Mouse (Mus musculus) liver, embryonic 14.5 days (tissue): Measurements from ENCODE around the gene Terf2. TPM values are rescaled to one million over a fixed set of nuclear protein-coding genes. Genes with fewer than 3 reads are reported as not detected.

Experiments
- ATAC-seq: fragments of 200-750 bp; cut with Nextera tagmentation; 2 replicates; pipeline ENCODE4 v1.8.0; 2017; ENCODE audit warnings: moderate number of reproducible peaks, mild to moderate bottlenecking, moderate library complexity; ENCODE audit not compliant: insufficient read depth
- DNase-seq, 3 experiments: peaks; one replicate each; pipeline ENCODE4 v3.0.0-alpha.2; 2012 to 2013; ENCODE audit warnings: low read depth in 3 of 3, low spot score in 3 of 3
- H3K27ac ChIP-seq: fragments of 300-500 bp; sonication (generic); 2 replicates; pipeline ENCODE4 v1.5.1; 2014; ENCODE audit warnings: moderate library complexity, mild to moderate bottlenecking, control low read depth, inconsistent platforms
- H3K27me3 ChIP-seq: fragments of 300-500 bp; sonication (generic); 2 replicates; pipeline ENCODE4 v1.6.1; 2014; ENCODE audit warnings: mild to moderate bottlenecking, low read length, moderate library complexity; ENCODE audit not compliant: control insufficient read depth, insufficient read depth
- H3K36me3 ChIP-seq: fragments of 300-500 bp; sonication (generic); replicated peaks from 2 replicates; pipeline ENCODE4 v1.6.1; 2014; ENCODE audit warnings: low read depth; ENCODE audit not compliant: control insufficient read depth, insufficient read depth
- H3K4me1 ChIP-seq, 2 experiments: fragments of 200-500 bp in 1 of 2; fragments of 300-500 bp in 1 of 2; sonication (generic) in 1 of 2; replicated peaks; 2 replicates each; pipeline ENCODE4 v1.6.1; 2012 to 2014; ENCODE audit warnings: antibody characterized with exemption in 1 of 2, inconsistent platforms in 1 of 2, low read length in 1 of 2; ENCODE audit not compliant: control insufficient read depth in 2 of 2, insufficient read depth in 2 of 2
- H3K4me2 ChIP-seq: fragments of 300-500 bp; sonication (generic); 2 replicates; pipeline ENCODE4 v1.6.1; 2014; ENCODE audit warnings: low read depth, mild to moderate bottlenecking, control low read depth, moderate library complexity
- H3K4me3 ChIP-seq, 2 experiments: fragments of 200-500 bp in 1 of 2; fragments of 300-500 bp in 1 of 2; sonication (generic) in 1 of 2; 2 replicates each; pipeline ENCODE4 v1.5.1; 2012 to 2014; ENCODE audit warnings: low read depth in 2 of 2, low read length in 2 of 2, mild to moderate bottlenecking in 2 of 2, control low read depth in 1 of 2, inconsistent platforms in 1 of 2, moderate library complexity in 1 of 2; ENCODE audit not compliant: insufficient read depth in 1 of 2
- H3K9ac ChIP-seq: fragments of 300-500 bp; sonication (generic); replicated peaks from 2 replicates; pipeline ENCODE4 v1.6.1; 2014; ENCODE audit warnings: mild to moderate bottlenecking, control low read depth, moderate library complexity
- H3K9me3 ChIP-seq: fragments of 300-500 bp; sonication (generic); 2 replicates; pipeline ENCODE4 v1.6.1; 2016; ENCODE audit warnings: low read length, mixed read lengths; ENCODE audit not compliant: control insufficient read depth
- CTCF ChIP-seq: IDR thresholded peaks from 2 replicates; pipeline ENCODE4 v1.5.1; 2016; ENCODE audit warnings: antibody characterized with exemption, low read depth, control low read depth
- EP300 ChIP-seq: IDR thresholded peaks from 2 replicates; pipeline ENCODE4 v1.6.1; 2016; ENCODE audit warnings: antibody characterized with exemption, low read depth
- WGBS: fragments of 180-500 bp; shearing (Covaris S2); extraction: QIAGEN DNeasy Blood & Tissue Kit; methylation state at CpG from one replicate; pipeline ENCODE4 v1.1.7; 2014; ENCODE audit not compliant: insufficient replicate concordance; 5-methylcytosine and 5-hydroxymethylcytosine counted together
- polyA plus RNA-seq, 2 experiments: library from polyadenylated mRNA; depleted of rRNA in 1 of 2; stranded (reverse) in 1 of 2; unstranded in 1 of 2; fragments of >200 nt; fragmentation: Nextera tagmentation in 1 of 2; extraction: Ambion mirVana in 1 of 2; gene quantifications; 2 replicates each; pipeline versions ENCODE4 v1.2.1 to v1.2.3; 2012 to 2014

Terf2 gene
- polyA plus RNA-seq, 2 experiments, result 5.3 to 9.3 TPM

DNA sequence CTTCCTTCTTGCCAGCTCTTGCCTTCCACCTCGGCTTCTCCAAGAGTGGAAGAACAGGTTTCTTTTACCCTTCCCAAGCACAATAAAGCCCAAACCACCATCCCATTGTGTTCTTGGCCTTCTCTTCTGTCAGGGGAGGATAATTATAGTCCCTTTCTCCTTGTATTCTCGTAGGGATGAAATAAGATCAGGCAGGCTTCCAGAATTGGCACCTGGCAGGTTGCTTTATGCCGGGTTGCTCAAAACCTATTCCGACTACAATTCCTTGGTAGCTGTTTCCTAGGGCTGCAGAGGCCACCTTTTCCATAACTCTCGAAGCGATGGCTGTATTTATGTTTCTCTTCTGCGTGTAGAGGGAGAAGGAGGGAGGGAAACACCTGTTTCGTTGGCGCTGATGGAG is 23.1 kb upstream of the Terf2 start:
- TF ChIP-seq EP300 (no peak), CTCF (no peak)
- Histone ChIP-seq H3K9me3 (no peaks in the 10 kb centered on the region), H3K4me3 (no peak overlapping the region), H3K9ac (no peak overlapping the region), H3K4me1 (peaks cover 0 to 6% of the 10 kb centered on the region in 2 experiments; a peak in 3 of 4 replicates), H3K27ac (no peak overlapping the region), H3K36me3 (no peaks in the 10 kb centered on the region), H3K4me2 (no peak overlapping the region), H3K27me3 (no peaks in the 10 kb centered on the region)
- 71% methylated on average over 9 of the region's 9 CpGs for WGBS
- ATAC-seq (no peak), DNase-seq (no peak)

DNA sequence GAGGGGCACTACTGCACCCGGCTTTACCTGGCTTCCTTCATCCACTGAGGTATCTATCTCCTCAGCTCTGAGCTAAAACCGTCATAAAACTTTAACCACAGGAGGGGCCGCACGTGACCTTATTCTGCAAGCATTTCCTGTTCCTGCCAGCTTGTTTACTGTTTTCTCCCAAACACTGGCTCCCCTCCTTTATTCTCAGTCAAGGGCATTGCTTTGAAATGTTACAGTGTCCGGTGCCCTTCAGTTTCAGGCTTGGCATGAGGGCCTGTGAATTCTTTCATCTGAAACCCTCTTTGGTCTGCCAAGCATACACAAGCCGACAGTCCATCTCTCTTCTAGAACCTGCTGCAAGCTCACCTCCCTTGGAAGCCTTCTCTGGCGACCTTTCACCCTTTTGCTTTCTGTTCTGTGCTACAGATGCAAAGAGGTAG is 22.5 kb upstream of the Terf2 start:
- Histone ChIP-seq H3K27me3 (no peaks in the 10 kb centered on the region), H3K4me3 (no peak overlapping the region), H3K4me2 (no peak overlapping the region), H3K36me3 (no peaks in the 10 kb centered on the region), H3K9me3 (no peaks in the 10 kb centered on the region), H3K4me1 (peaks cover 0 to 8% of the 10 kb centered on the region in 2 experiments; a peak in 3 of 4 replicates), H3K27ac (no peak overlapping the region), H3K9ac (no peak overlapping the region)
- TF ChIP-seq CTCF (no peak), EP300 (no peak)
- DNase-seq (no peak), ATAC-seq (no peak)
- WGBS, result 33% methylated on average over 7 of the region's 7 CpGs

DNA sequence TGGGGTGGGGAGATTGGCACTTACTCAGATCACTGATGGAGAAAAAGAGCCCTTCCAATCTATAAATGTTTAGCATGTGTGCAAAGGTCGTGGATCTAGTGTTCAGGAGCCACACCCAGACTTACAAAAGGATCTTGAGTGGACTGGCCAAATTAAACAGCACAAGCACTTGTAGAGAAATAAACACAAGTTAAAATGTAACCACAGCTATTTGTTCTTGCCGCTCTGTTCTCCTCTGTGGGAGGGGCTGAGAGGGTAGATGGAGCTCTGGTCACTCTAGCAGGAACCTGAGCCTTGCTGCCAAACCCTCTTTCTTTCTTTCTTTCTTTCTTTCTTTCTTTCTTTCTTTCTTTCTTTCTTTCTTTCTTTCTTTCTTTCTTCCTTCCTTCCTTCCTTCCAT is 20.7 kb upstream of the Terf2 start:
- Histone ChIP-seq H3K27me3 (no peaks in the 10 kb centered on the region), H3K9ac (no peak overlapping the region), H3K36me3 (no peaks in the 10 kb centered on the region), H3K4me3 (no peak overlapping the region), H3K27ac (no peak overlapping the region), H3K4me1 (peaks cover 0 to 8% of the 10 kb centered on the region in 2 experiments; a peak in 3 of 4 replicates), H3K4me2 (no peak overlapping the region), H3K9me3 (no peaks in the 10 kb centered on the region)
- ATAC-seq, result no peak
- WGBS, result 51% methylated on average over 2 of the region's 2 CpGs
- TF ChIP-seq CTCF (no peak), EP300 (no peak)
- DNase-seq, result no peak

DNA sequence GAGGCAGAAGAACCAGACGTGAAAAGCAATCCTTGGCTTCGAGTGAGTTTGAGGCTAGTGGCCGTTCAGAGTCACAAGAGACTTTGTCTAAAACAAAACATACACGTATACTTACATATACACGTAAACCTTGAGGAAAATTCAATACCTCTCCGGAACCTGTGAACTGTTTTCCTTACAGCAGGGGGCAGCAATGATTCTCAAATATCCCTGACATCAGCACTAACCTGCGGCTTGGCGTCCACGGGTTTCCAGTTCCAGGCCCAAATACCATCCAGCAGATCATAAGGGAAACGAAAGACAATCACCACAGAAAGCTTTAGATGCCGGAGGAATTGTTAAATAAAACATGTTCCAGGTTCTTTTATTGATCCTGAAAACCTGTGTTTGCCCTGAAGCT is 19.7 kb upstream of the Terf2 start:
- Histone ChIP-seq H3K9ac (no peak overlapping the region), H3K4me1 (peaks cover 0 to 8% of the 10 kb centered on the region in 2 experiments; a peak in 3 of 4 replicates), H3K27me3 (no peaks in the 10 kb centered on the region), H3K27ac (no peak overlapping the region), H3K4me3 (no peak overlapping the region), H3K4me2 (no peak overlapping the region), H3K9me3 (no peaks in the 10 kb centered on the region), H3K36me3 (no peaks in the 10 kb centered on the region)
- peak; percentile 72 for TF ChIP-seq CTCF
- no peak for TF ChIP-seq EP300
- 11% methylated on average over 11 of the region's 11 CpGs for WGBS
- peak; percentile 39 to 50 (median 42) for DNase-seq
- no peak for ATAC-seq

DNA sequence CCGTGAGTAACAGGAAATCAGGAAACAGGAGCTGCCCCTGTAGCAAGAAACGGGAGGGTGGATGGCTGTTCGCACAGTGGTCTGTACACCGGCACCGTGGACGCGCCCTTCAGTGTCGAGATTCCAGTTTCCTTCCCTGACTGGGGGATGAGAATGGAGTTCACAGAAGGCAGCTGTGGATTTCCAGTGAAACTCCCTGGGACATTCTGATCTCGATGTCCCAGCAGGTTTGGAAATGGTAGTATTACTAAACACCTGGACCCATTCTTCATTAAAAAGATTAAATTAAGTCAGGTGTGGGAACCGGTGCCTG is 18.6 kb upstream of the Terf2 start:
- H3K4me1 ChIP-seq, result peaks cover 0 to 8% of the 10 kb centered on the region in 2 experiments; a peak in 3 of 4 replicates
- no peaks in the 10 kb centered on the region for H3K27me3 ChIP-seq
- H3K36me3 ChIP-seq, result no peaks in the 10 kb centered on the region
- H3K4me3 ChIP-seq, result no peak overlapping the region
- H3K27ac ChIP-seq, result no peak overlapping the region
- TF ChIP-seq EP300 (no peak), CTCF (no peak)
- 26% methylated on average over 10 of the region's 10 CpGs for WGBS
- no peak for ATAC-seq
- H3K9me3 ChIP-seq, result no peaks in the 10 kb centered on the region
- no peak overlapping the region for H3K9ac ChIP-seq
- H3K4me2 ChIP-seq, result peak overlapping the region; percentile 37
- DNase-seq, result no peak
